Mouse (Mus musculus) CH12.LX (cell line): ENCODE data around the gene Timm29. TPM values are rescaled to one million over a fixed set of nuclear protein-coding genes. Genes with fewer than 3 reads are reported as not detected.
A peak's percentile ranks its signal among the peaks of the same experiment; 100 is the strongest.

Experiments
- DNase-seq: peaks from one replicate; pipeline ENCODE4 v3.0.0-alpha.2; 2013; ENCODE audit errors: extremely low read depth
- H3K27ac ChIP-seq: 2 replicates; pipeline ENCODE4 v1.5.1; 2012; ENCODE audit warnings: low read depth, mild to moderate bottlenecking, control low read depth, moderate library complexity; ENCODE audit not compliant: insufficient read depth
- H3K27me3 ChIP-seq: replicated peaks from 2 replicates; pipeline ENCODE3; 2012; ENCODE audit warnings: inconsistent platforms
- H3K36me3 ChIP-seq, 2 experiments: replicated peaks in 1 of 2; 2 replicates each; pipeline versions ENCODE3 to v1.6.1; 2012; ENCODE audit warnings: inconsistent platforms in 1 of 2, low read length in 1 of 2, mild to moderate bottlenecking in 1 of 2, mixed read lengths in 1 of 2, moderate library complexity in 1 of 2; ENCODE audit not compliant: control insufficient read depth in 1 of 2, insufficient read depth in 1 of 2
- H3K4me1 ChIP-seq, 2 experiments: 2 replicates each; pipeline ENCODE4 v1.6.1; 2012; ENCODE audit warnings: inconsistent platforms in 1 of 2, moderate library complexity in 1 of 2; ENCODE audit not compliant: insufficient read depth in 2 of 2, control insufficient read depth in 1 of 2
- H3K4me2 ChIP-seq: 2 replicates; pipeline ENCODE4 v1.6.1; 2012; ENCODE audit warnings: low read depth, mild to moderate bottlenecking, control low read depth; ENCODE audit not compliant: poor library complexity, insufficient read depth, severe bottlenecking
- H3K4me3 ChIP-seq, 3 experiments: fragments of 150-350 bp in 1 of 3; sonication (generic) in 1 of 3; replicated peaks in 1 of 3; 2 replicates each; pipeline versions ENCODE3 to v1.5.1; 2011 to 2012; ENCODE audit warnings: low read depth in 2 of 3, low read length in 2 of 3, mild to moderate bottlenecking in 2 of 3, moderate library complexity in 2 of 3, control low read depth in 1 of 3, improper control_type of control experiment in 1 of 3, inconsistent platforms in 1 of 3, mixed read lengths in 1 of 3; ENCODE audit not compliant: poor library complexity in 1 of 3
- H3K79me2 ChIP-seq: replicated peaks from 2 replicates; pipeline ENCODE4 v1.6.1; 2012; ENCODE audit warnings: mild to moderate bottlenecking, moderate library complexity; ENCODE audit not compliant: control insufficient read depth, poor library complexity, insufficient read depth, severe bottlenecking; ENCODE audit errors: extremely low read depth
- H3K9ac ChIP-seq: 2 replicates; pipeline ENCODE4 v1.6.1; 2012; ENCODE audit warnings: low read depth, mild to moderate bottlenecking, control low read depth, moderate library complexity; ENCODE audit not compliant: insufficient read depth
- H3K9me3 ChIP-seq: replicated peaks from 2 replicates; pipeline ENCODE3; 2012; ENCODE audit warnings: low read length, inconsistent platforms, mixed read lengths
- BHLHE40 ChIP-seq: IDR thresholded peaks from 2 replicates; pipeline ENCODE4 v1.6.1; 2011; ENCODE audit warnings: mild to moderate bottlenecking, low read depth, low read length, improper control_type of control experiment
- CHD1 ChIP-seq: IDR thresholded peaks from 2 replicates; pipeline ENCODE4 v1.6.1; 2012; ENCODE audit warnings: low read depth, low read length, improper control_type of control experiment, inconsistent platforms
- CHD2 ChIP-seq: IDR thresholded peaks from 2 replicates; pipeline ENCODE4 v1.6.1; 2011; ENCODE audit warnings: low read length, improper control_type of control experiment
- CTCF ChIP-seq, 2 experiments: IDR thresholded peaks in 1 of 2; conservative IDR thresholded peaks in 1 of 2; 2 replicates each; pipeline ENCODE4 v1.5.1; 2011 to 2012; ENCODE audit warnings: low read depth in 2 of 2, low read length in 2 of 2, improper control_type of control experiment in 1 of 2, inconsistent platforms in 1 of 2, mild to moderate bottlenecking in 1 of 2, moderate library complexity in 1 of 2
- E2F4 ChIP-seq: IDR thresholded peaks from 2 replicates; pipeline ENCODE4 v1.6.1; 2011; ENCODE audit warnings: low read depth, low read length, improper control_type of control experiment; ENCODE audit not compliant: insufficient replicate concordance
- ELF1 ChIP-seq: IDR thresholded peaks from 2 replicates; pipeline ENCODE4 v1.6.1; 2014; ENCODE audit warnings: low read depth, mild to moderate bottlenecking, inconsistent platforms, low read length, improper control_type of control experiment
- ETS1 ChIP-seq: conservative IDR thresholded peaks from 2 replicates; pipeline ENCODE4 v1.6.1; 2012; ENCODE audit warnings: low read depth, mild to moderate bottlenecking, inconsistent platforms, low read length, improper control_type of control experiment, moderate library complexity
- HCFC1 ChIP-seq: IDR thresholded peaks from 2 replicates; pipeline ENCODE4 v1.6.1; 2012; ENCODE audit warnings: low read depth, mild to moderate bottlenecking, inconsistent platforms, low read length, improper control_type of control experiment
- IRF4 ChIP-seq: IDR thresholded peaks from 2 replicates; pipeline ENCODE4 v1.6.1; 2014; ENCODE audit warnings: low read depth, mild to moderate bottlenecking, inconsistent platforms, low read length, improper control_type of control experiment
- KAT2A ChIP-seq: IDR thresholded peaks from 2 replicates; pipeline ENCODE4 v1.6.1; 2012; ENCODE audit warnings: low read length, improper control_type of control experiment, inconsistent platforms; ENCODE audit not compliant: insufficient replicate concordance
- MAFK ChIP-seq: IDR thresholded peaks from 2 replicates; pipeline ENCODE4 v1.6.1; 2011; ENCODE audit warnings: low read length, improper control_type of control experiment; ENCODE audit not compliant: insufficient replicate concordance
- MAX ChIP-seq: IDR thresholded peaks from 2 replicates; pipeline ENCODE4 v1.6.1; 2011; ENCODE audit warnings: low read length, improper control_type of control experiment
- MEF2A ChIP-seq: IDR thresholded peaks from 2 replicates; pipeline ENCODE4 v1.6.1; 2014; ENCODE audit warnings: low read depth, mild to moderate bottlenecking, inconsistent platforms, low read length, improper control_type of control experiment, borderline replicate concordance
- MXI1 ChIP-seq: IDR thresholded peaks from 2 replicates; pipeline ENCODE4 v1.6.1; 2011; ENCODE audit warnings: mild to moderate bottlenecking, low read depth, low read length, improper control_type of control experiment
- MYC ChIP-seq: IDR thresholded peaks from 2 replicates; pipeline ENCODE4 v1.6.1; 2011; ENCODE audit warnings: low read depth, mild to moderate bottlenecking, improper control_type of control experiment, low read length
- NELFE ChIP-seq: IDR thresholded peaks from 2 replicates; pipeline ENCODE4 v1.6.1; 2011; ENCODE audit warnings: low read depth, low read length, improper control_type of control experiment
- PAX5 ChIP-seq: IDR thresholded peaks from 2 replicates; pipeline ENCODE4 v1.6.1; 2012; ENCODE audit warnings: low read length, inconsistent platforms, mixed read lengths
- POLR2A ChIP-seq: IDR thresholded peaks from 2 replicates; pipeline ENCODE4 v1.6.1; 2011; ENCODE audit warnings: low read depth, mild to moderate bottlenecking, improper control_type of control experiment, low read length
- RAD21 ChIP-seq: IDR thresholded peaks from 2 replicates; pipeline ENCODE4 v1.6.1; 2011; ENCODE audit warnings: low read depth, mild to moderate bottlenecking, low read length, improper control_type of control experiment, moderate library complexity
- RCOR1 ChIP-seq: conservative IDR thresholded peaks from 2 replicates; pipeline ENCODE4 v1.6.1; 2012; ENCODE audit warnings: low read depth, mild to moderate bottlenecking, inconsistent platforms, low read length, improper control_type of control experiment
- SIN3A ChIP-seq: IDR thresholded peaks from 2 replicates; pipeline ENCODE4 v1.6.1; 2012; ENCODE audit warnings: low read length, improper control_type of control experiment, inconsistent platforms
- TBP ChIP-seq: conservative IDR thresholded peaks from 2 replicates; pipeline ENCODE4 v1.6.1; 2011; ENCODE audit warnings: low read depth, low read length, improper control_type of control experiment
- TCF12 ChIP-seq: IDR thresholded peaks from 2 replicates; pipeline ENCODE4 v1.6.1; 2014; ENCODE audit warnings: low read depth, mild to moderate bottlenecking, inconsistent platforms, low read length, improper control_type of control experiment
- USF1 ChIP-seq: IDR thresholded peaks from 2 replicates; pipeline ENCODE4 v1.6.1; 2014; ENCODE audit warnings: low read depth, mild to moderate bottlenecking, inconsistent platforms, low read length, improper control_type of control experiment
- ZMIZ1 ChIP-seq: IDR thresholded peaks from 2 replicates; pipeline ENCODE4 v1.6.1; 2012; ENCODE audit warnings: low read depth, mild to moderate bottlenecking, inconsistent platforms, low read length, improper control_type of control experiment
- dilution Hi-C: fragments of 300-500 bp; cut with MboI; formaldehyde crosslinking; loops from 2 replicates; pipeline ENCODE4 v1.14.3; 2020; ENCODE audit warnings: low sequenced_read_pairs; ENCODE audit not compliant: extremely low pct_unique_long_range_greater_than_20kb, extremely low pct_ligation_motif_present
- in situ Hi-C: fragments of 300-500 bp; cut with MboI; formaldehyde crosslinking; loops from 3 replicates; pipeline ENCODE4 v1.14.3; 2019; ENCODE audit warnings: low sequenced_read_pairs, low pct_ligation_motif_present, low pct_unique_long_range_greater_than_20kb, mixed read lengths
- polyA plus RNA-seq: library from polyadenylated mRNA; unstranded; fragments of >175 nt; gene quantifications from 2 replicates; pipeline ENCODE4 v1.2.1, GENCODE M21; 2012; ENCODE audit warnings: low read depth; ENCODE audit not compliant: insufficient read length
- total RNA-seq, 2 experiments: library from RNA; depleted of rRNA; stranded (reverse); fragments of 300-350 nt in 1 of 2; fragments of >200 nt in 1 of 2; gene quantifications; 2 replicates each; pipeline ENCODE4 v1.2.3; 2012 to 2014

Timm29 gene
- total and polyA plus RNA-seq, 3 experiments: 12.0 to 34.6 (median 19.5) TPM

- peaks cover 0 to 14% of the 10 kb centered on the region in 2 experiments for H3K36me3 ChIP-seq
- peak overlapping the region; percentile 80 for H3K9ac ChIP-seq
- TF ChIP-seq HCFC1: peak; percentile 73
- peak; percentile 53; the same call in 1 of the 2 replicates for TF ChIP-seq SIN3A
- no peak for TF ChIP-seq ETS1
- TF ChIP-seq MEF2A: peak; percentile 25; the same call in 1 of the 2 replicates
- no peak for TF ChIP-seq CHD1
- no peak for TF ChIP-seq BHLHE40
- TF ChIP-seq RAD21: no peak
- no peak for TF ChIP-seq MAFK
- TF ChIP-seq ELF1: peak; percentile 74; the same call in 1 of the 2 replicates
- TF ChIP-seq POLR2A: peak; percentile 53; the same call in 1 of the 2 replicates
- TF ChIP-seq MYC: peak; percentile 30; the same call in 1 of the 2 replicates
- TF ChIP-seq NELFE: peak; percentile 61
- TF ChIP-seq USF1: no peak
- no peak for TF ChIP-seq RCOR1
- no peak for TF ChIP-seq CTCF (conservative IDR thresholded peaks at IDR 0.05 in 1 of 2, IDR thresholded peaks at IDR 0.05 in 1 of 2; ENCODE audit: low read depth in 2 of 2, low read length in 2 of 2)
- TF ChIP-seq TCF12: peak; percentile 60
- no peak for TF ChIP-seq PAX5
- TF ChIP-seq CHD2: peak; percentile 72
- TF ChIP-seq E2F4: no peak
- TF ChIP-seq MAX: peak; percentile 64; the same call in 1 of the 2 replicates
- peak; percentile 29; the same call in 1 of the 2 replicates for TF ChIP-seq IRF4
- no peak for TF ChIP-seq KAT2A
- TF ChIP-seq ZMIZ1: 0 out of 2 replicates have a peak, but pooled peaks have one; percentile 48
- peak; percentile 53; the same call in 1 of the 2 replicates for TF ChIP-seq MXI1
- TF ChIP-seq TBP: no peak
- H3K79me2 ChIP-seq: peaks cover 47% of the 10 kb centered on the region
- peaks cover 4 to 26% of the 10 kb centered on the region in 2 experiments for H3K4me1 ChIP-seq
- H3K27ac ChIP-seq: peak overlapping the region; percentile 64
- H3K4me2 ChIP-seq: 0 out of 2 replicates have a peak overlapping the region, but pooled peaks have one; percentile 8
- DNase-seq: peak; percentile 72
- peak overlapping the region; percentile 74 to 95 (median 79) for H3K4me3 ChIP-seq
- in situ Hi-C loops: no loop called here
- no peaks in the 10 kb centered on the region for H3K27me3 ChIP-seq
- dilution Hi-C loops: no loop called here
- H3K9me3 ChIP-seq: no peaks in the 10 kb centered on the region
These were observed 23.8 kb downstream of the Timm29 start for GRCm38 (mm10) chr9:21616232-21616781.
